Mouse (Mus musculus): ENCODE measurements around the gene Zfp185. TPM values are rescaled to one million over a fixed set of nuclear protein-coding genes. Genes with fewer than 3 reads are reported as not detected.
A peak's percentile ranks its signal among the peaks of the same experiment; 100 is the strongest.
"Not testable (repeated sequence)": the region's sequence is repeated elsewhere in the genome, so short reads cannot be mapped to it uniquely, and the experiment has no call there.

The Zfp185 gene
- total RNA-seq, 2 experiments from 2014 or later, result 0.95 to 0.96 TPM

DNA sequence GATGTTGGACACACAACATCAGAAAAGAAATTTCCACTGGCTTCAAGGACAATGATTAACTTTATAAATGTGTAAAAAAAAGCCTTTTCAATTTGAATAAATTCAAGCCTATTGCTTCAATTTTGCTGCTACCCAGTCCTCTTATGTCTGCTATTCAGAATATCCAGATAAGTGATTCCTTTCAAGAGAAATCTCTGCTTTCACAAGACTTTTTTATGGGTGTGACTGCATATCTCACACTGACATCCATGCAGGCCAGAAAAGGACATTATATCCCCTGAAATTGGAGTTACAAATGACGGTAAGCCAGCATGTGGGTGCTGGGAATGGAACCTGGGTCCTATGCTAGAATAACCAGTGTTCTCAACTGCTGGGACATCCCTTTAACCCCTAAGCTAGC lies 74.4 kb downstream of the Zfp185 start:
- DNase-seq (ENCODE audit: low spot score in 2 of 2), result no peak

DNA sequence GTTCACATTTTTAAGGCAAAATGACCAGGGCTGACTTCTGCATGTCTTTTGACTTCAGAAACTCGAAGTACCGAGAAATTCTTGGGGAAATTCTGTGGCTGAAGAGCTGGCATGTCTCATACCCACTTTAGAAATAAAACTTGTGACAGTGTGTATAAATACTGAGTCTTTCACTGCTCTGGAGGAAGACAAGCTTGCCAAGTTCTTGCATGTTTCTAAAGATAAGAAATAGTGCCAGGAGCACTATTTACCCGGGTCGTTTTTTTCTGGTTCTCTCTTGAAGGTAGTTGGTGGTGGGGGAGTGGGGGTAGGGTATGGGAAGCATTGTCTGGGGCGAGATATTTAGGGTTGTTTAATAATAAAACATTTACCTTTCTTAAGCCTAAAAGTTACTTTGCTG lies 75.2 kb downstream of the Zfp185 start:
- no peak for DNase-seq (ENCODE audit: low spot score in 2 of 2)

DNA sequence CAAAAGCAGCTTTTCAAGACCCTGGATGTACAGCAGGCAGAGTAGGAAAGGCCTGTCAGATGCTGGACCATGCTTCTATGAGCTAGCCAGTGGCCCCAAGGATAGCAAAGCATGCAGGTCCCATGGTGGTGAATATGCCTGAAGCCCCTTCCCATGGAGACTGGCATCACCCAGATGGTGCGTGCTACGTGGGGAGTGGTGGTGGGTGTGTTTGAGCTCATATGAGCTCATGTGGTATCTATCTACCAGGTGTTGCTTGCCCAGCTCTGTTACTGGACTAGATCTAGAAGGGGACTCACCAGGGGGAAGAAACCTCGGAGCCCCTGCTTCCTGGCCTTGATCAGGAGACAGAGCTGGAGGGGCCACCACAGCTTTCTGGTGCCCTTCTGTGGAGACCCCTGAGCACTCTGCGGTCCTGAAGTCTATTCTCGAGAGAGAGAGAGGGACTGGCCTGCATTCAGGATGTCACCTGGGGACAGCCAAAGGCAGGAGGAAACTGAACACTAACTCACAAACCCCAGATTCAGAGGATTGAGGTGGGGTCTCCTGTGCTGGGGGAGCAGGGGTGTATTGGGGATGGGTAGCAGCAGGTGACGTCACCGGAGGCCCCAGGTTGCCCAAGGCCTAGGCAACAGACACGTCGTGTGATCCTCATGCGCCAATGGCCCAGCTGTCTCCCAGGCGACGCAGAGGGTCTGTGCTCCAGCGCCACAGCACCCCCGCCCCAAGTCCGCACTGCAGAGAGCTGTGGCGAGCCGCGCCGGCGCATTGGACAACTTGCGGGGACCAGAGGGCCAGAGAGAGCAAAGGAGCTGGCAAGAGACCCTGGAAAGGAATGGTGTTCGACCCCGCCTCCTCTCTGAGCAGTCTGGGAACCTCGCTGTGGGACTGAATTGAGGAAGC lies 76.6 kb downstream of the Zfp185 start:
- peak; percentile 14 to 30 for DNase-seq (ENCODE audit: low spot score in 2 of 2)

DNA sequence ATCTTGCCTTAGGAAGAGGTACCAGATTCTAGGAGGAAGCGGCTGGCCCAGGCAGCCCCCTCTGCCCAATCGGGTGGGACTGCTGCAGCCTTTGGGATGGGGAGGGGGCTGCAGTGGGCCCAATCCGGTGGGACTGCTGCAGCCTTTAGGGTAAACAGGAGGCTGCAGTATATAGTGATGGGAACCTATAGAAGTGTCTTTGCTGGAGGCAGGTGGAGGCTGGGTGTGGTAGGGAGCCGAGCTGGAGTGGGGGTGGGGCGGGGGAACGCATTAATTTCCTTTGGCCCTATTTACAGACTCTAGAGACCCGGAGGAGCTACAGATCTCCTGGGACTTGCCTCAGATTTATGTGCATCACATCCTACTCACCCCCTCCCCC lies 77.3 kb downstream of the Zfp185 start, which contains the start of gene Pnma3:
Gene Pnma3, plus strand, starts transcription at position 373 of the 379 bp plus-strand sequence.
- peak in 1 of 2 experiments; percentile 3 for DNase-seq (ENCODE audit: low spot score in 2 of 2)

DNA sequence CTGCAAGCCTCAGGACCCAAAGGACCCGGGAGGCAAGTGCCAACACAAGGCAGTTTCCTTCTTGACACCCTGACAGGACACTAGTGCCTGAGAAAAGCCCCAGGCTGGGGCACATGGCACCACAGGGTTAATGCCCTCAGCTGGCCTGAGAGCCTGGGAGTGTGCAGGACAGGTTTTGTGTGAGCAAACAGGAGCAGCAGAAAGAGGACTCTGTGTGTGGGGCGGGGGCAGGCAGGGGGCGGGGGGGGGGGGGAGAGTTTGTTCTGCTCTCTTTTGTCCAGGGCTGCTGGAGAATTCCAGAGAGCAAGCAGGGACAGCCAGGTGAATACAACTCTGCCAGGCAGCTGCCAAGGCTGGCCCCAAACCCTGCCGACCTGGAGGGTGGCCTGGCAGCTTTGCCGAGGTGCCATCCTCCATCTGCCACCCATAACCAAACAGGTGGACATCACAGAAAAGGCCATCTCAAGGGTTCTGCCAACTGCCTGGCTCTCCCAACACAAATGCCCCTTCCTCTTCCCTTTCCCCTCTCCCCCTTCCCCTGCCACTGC lies 79.7 kb downstream of the Zfp185 start:
- DNase-seq (ENCODE audit: low spot score in 2 of 2), result not testable (repeated sequence)

Small RNA genes lying within 50 kb of the gene (microRNA-seq; reads per million reads assigned to microRNA genes)
- gene Mir2137, result 0 reads per million in 2 experiments

Other genes with a start within 250 kb of the Zfp185 start
- 1 to 10 TPM; 1.3 to 2.0 TPM for gene Gabrq, start 162.2 kb upstream of the Zfp185 start, total RNA-seq (2021)
- gene Cetn2, start 68.9 kb upstream of the Zfp185 start, total RNA-seq (2021), result 10 to 100 TPM; 57.0 to 58.1 TPM
- gene Nsdhl, start 68.8 kb upstream of the Zfp185 start, total RNA-seq (2021), result 10 to 100 TPM; 22.6 to 30.0 TPM
- gene Pnma5, start 49.8 kb downstream of the Zfp185 start, total RNA-seq (2021), result under 1 TPM; 0.21 to 0.40 TPM
- 10 to 100 TPM; 15.5 to 15.9 TPM for gene Pnma3, start 77.4 kb downstream of the Zfp185 start, total RNA-seq (2021)
- gene Xlr4a, start 95.1 kb downstream of the Zfp185 start, total RNA-seq (2021), result not detected
- gene Xlr3a, start 109.8 kb downstream of the Zfp185 start, total RNA-seq (2021), result 1 to 10 TPM in 1 of 2 experiments, not detected in 1; 3.6 TPM
- gene Gm14685, start 129.7 kb downstream of the Zfp185 start, total RNA-seq (2021), result 1 to 10 TPM in 1 of 2 experiments, under 1 TPM in 1; 0.94 to 2.3 TPM
- gene Xlr5b, start 161.5 kb downstream of the Zfp185 start, total RNA-seq (2021), result not detected
- under 1 TPM in 1 of 2 experiments, not detected in 1; 0.89 TPM for gene DXBay18, start 162.1 kb downstream of the Zfp185 start, total RNA-seq (2021)
- gene Spin2d, start 189.7 kb downstream of the Zfp185 start, total RNA-seq (2021), result not detected
- gene Xlr3b, start 204.9 kb downstream of the Zfp185 start, total RNA-seq (2021), result 1 to 10 TPM; 4.4 to 9.2 TPM
- gene Xlr4b, start 227.0 kb downstream of the Zfp185 start, total RNA-seq (2021), result under 1 TPM in 1 of 2 experiments, not detected in 1; 0.95 TPM
- 10 to 100 TPM; 16.3 to 19.0 TPM for gene F8a, start 241.0 kb downstream of the Zfp185 start, total RNA-seq (2021)